Mouse (Mus musculus): ENCODE results near the gene Ccdc183. TPM values are rescaled to one million over a fixed set of nuclear protein-coding genes. Genes with fewer than 3 reads are reported as not detected.

The Ccdc183 gene
- total and polyA plus RNA-seq, 2 experiments from 2014 or later, result 0.23 TPM; not detected in 1

GRCm38 (mm10) chr2:25577951-25578795 lies 39.3 kb downstream of the Ccdc183 start:
- peaks cover 45% of the 10 kb centered on the region for H3K4me1 ChIP-seq (ENCODE audit: control insufficient read depth, insufficient read depth)
- no peak for ATAC-seq (ENCODE audit: insufficient read depth, low read depth)
- no peak overlapping the region for H3K27ac ChIP-seq (ENCODE audit: low read depth)
- DNase-seq (ENCODE audit: low spot score), result no peak
- peaks cover 55% of the 10 kb centered on the region for H3K27me3 ChIP-seq (ENCODE audit: control insufficient read depth, insufficient read depth, low read length)
- H3K9ac ChIP-seq (replicated peaks; ENCODE audit: low read depth, low read length), result no peak overlapping the region
- TF ChIP-seq CTCF (IDR thresholded peaks at IDR 0.05; ENCODE audit: low read depth) (peak; percentile 14; the same call in 1 of the 2 replicates), EP300 (IDR thresholded peaks at IDR 0.05; ENCODE audit: low read depth) (no peak)
- peak overlapping the region; percentile 29 for H3K4me3 ChIP-seq (ENCODE audit: low read depth, low read length)
- H3K4me2 ChIP-seq (ENCODE audit: low read depth, low read length), result peak overlapping the region; percentile 30
- H3K9me3 ChIP-seq (replicated peaks; ENCODE audit: control insufficient read depth, low read length), result no peaks in the 10 kb centered on the region
- 4% methylated on average over 75 of the region's 75 CpGs for WGBS
- peaks cover 6% of the 10 kb centered on the region for H3K36me3 ChIP-seq (replicated peaks; ENCODE audit: control insufficient read depth, insufficient read depth, low read length)

- Histone ChIP-seq H3K4me3 (ENCODE audit: low read depth, low read length) (peak overlapping the region; percentile 29), H3K36me3 (replicated peaks; ENCODE audit: control insufficient read depth, insufficient read depth, low read length) (no peaks in the 10 kb centered on the region), H3K27me3 (ENCODE audit: control insufficient read depth, insufficient read depth, low read length) (peaks cover 55% of the 10 kb centered on the region), H3K9ac (replicated peaks; ENCODE audit: low read depth, low read length) (no peak overlapping the region), H3K4me2 (ENCODE audit: low read depth, low read length) (peak overlapping the region; percentile 30), H3K27ac (ENCODE audit: low read depth) (no peak overlapping the region), H3K4me1 (ENCODE audit: control insufficient read depth, insufficient read depth) (peaks cover 39% of the 10 kb centered on the region), H3K9me3 (replicated peaks; ENCODE audit: control insufficient read depth, low read length) (no peaks in the 10 kb centered on the region)
- WGBS, result 17% methylated on average over 92 of the region's 92 CpGs
- TF ChIP-seq CTCF (IDR thresholded peaks at IDR 0.05; ENCODE audit: low read depth), result no peak
- TF ChIP-seq EP300 (IDR thresholded peaks at IDR 0.05; ENCODE audit: low read depth), result no peak
- ATAC-seq (ENCODE audit: insufficient read depth, low read depth) (no peak), DNase-seq (ENCODE audit: low spot score) (no peak)
Observed at GRCm38 (mm10) chr2:25576965-25577891, 40.2 kb downstream of the Ccdc183 start.

GRCm38 (mm10) chr2:25576028-25576850 lies 41.2 kb downstream of the Ccdc183 start:
- H3K4me1 ChIP-seq (ENCODE audit: control insufficient read depth, insufficient read depth), result peaks cover 33% of the 10 kb centered on the region
- H3K4me3 ChIP-seq (ENCODE audit: low read depth, low read length), result no peak overlapping the region
- H3K9ac ChIP-seq (replicated peaks; ENCODE audit: low read depth, low read length), result no peak overlapping the region
- ATAC-seq (ENCODE audit: insufficient read depth, low read depth) (no peak), DNase-seq (ENCODE audit: low spot score) (no peak)
- no peaks in the 10 kb centered on the region for H3K9me3 ChIP-seq (replicated peaks; ENCODE audit: control insufficient read depth, low read length)
- no peak overlapping the region for H3K4me2 ChIP-seq (ENCODE audit: low read depth, low read length)
- H3K36me3 ChIP-seq (replicated peaks; ENCODE audit: control insufficient read depth, insufficient read depth, low read length), result 0 out of 2 replicates have a peak, but pooled peaks cover under 1% of the 10 kb centered on the region
- TF ChIP-seq EP300 (IDR thresholded peaks at IDR 0.05; ENCODE audit: low read depth), result no peak
- WGBS, result 82% methylated on average over 16 of the region's 16 CpGs
- H3K27ac ChIP-seq (ENCODE audit: low read depth), result no peak overlapping the region
- H3K27me3 ChIP-seq (ENCODE audit: control insufficient read depth, insufficient read depth, low read length), result peaks cover 54% of the 10 kb centered on the region

- H3K36me3 ChIP-seq (replicated peaks; ENCODE audit: control insufficient read depth, insufficient read depth, low read length), result 0 out of 2 replicates have a peak, but pooled peaks cover 6% of the 10 kb centered on the region
- H3K4me2 ChIP-seq (ENCODE audit: low read depth, low read length), result peak overlapping the region; percentile 88
- peaks cover 47% of the 10 kb centered on the region for H3K27me3 ChIP-seq (ENCODE audit: control insufficient read depth, insufficient read depth, low read length)
- TF ChIP-seq EP300 (IDR thresholded peaks at IDR 0.05; ENCODE audit: low read depth) (no peak), CTCF (IDR thresholded peaks at IDR 0.05; ENCODE audit: low read depth) (no peak)
- peaks cover 29% of the 10 kb centered on the region for H3K4me1 ChIP-seq (ENCODE audit: control insufficient read depth, insufficient read depth)
- peak overlapping the region; percentile 57; the same call in 1 of the 2 replicates for H3K9ac ChIP-seq (replicated peaks; ENCODE audit: low read depth, low read length)
- 5% methylated on average over 20 of the region's 21 CpGs for WGBS
- DNase-seq (ENCODE audit: low spot score), result peak; percentile 25
- H3K9me3 ChIP-seq (replicated peaks; ENCODE audit: control insufficient read depth, low read length), result no peaks in the 10 kb centered on the region
- ATAC-seq (ENCODE audit: insufficient read depth, low read depth), result no peak
- peak overlapping the region; percentile 81 for H3K27ac ChIP-seq (ENCODE audit: low read depth)
- H3K4me3 ChIP-seq (ENCODE audit: low read depth, low read length), result peak overlapping the region; percentile 61
Observed at GRCm38 (mm10) chr2:25575432-25576027, 41.9 kb downstream of the Ccdc183 start.
